Mouse (Mus musculus) brain, embryonic 14.5 days (tissue): ENCODE data around the gene Tmem178.

Source experiments
- CTCF ChIP-seq: fragments of 200-500 bp; IDR thresholded peaks from 2 replicates; pipeline ENCODE4 v1.5.1; 2012; ENCODE audit warnings: inconsistent platforms, mild to moderate bottlenecking, moderate library complexity, borderline replicate concordance; ENCODE audit not compliant: insufficient read depth, insufficient read length; ENCODE audit errors: extremely low read depth
- POLR2A ChIP-seq: fragments of 200-500 bp; IDR thresholded peaks from 2 replicates; pipeline ENCODE4 v1.6.1; 2012; ENCODE audit warnings: mild to moderate bottlenecking, inconsistent platforms, borderline replicate concordance; ENCODE audit not compliant: poor library complexity, insufficient read depth, insufficient read length, severe bottlenecking; ENCODE audit errors: extremely low read depth

GRCm38 (mm10) chr17:81035354-81035753 lies 90.9 kb downstream of the Tmem178 start:
- TF ChIP-seq POLR2A, result no peak
- no peak for TF ChIP-seq CTCF
